Mouse (Mus musculus) limb, embryonic 14.5 days (tissue): ENCODE data around the gene Ano10. TPM values are rescaled to one million over a fixed set of nuclear protein-coding genes. Genes with fewer than 3 reads are reported as not detected.

Experiments
- ATAC-seq: fragments of 200-750 bp; cut with Nextera tagmentation; 2 replicates; pipeline ENCODE4 v1.8.0; 2017; ENCODE audit warnings: low read depth, moderate number of reproducible peaks, moderate TSS enrichment; ENCODE audit not compliant: low FRiP score
- DNase-seq: peaks from one replicate; pipeline ENCODE4 v3.0.0-alpha.2; 2015; ENCODE audit warnings: low spot score
- H3K27ac ChIP-seq: fragments of 300-500 bp; sonication (generic); replicated peaks from 2 replicates; pipeline ENCODE4 v1.5.1; 2014; ENCODE audit warnings: low read depth, mild to moderate bottlenecking, low read length, moderate library complexity, mixed read lengths
- H3K27me3 ChIP-seq: fragments of 300-500 bp; sonication (generic); 2 replicates; pipeline ENCODE4 v1.6.1; 2014; ENCODE audit warnings: low read length, mixed read lengths; ENCODE audit not compliant: control insufficient read depth, insufficient read depth
- H3K36me3 ChIP-seq: fragments of 300-500 bp; sonication (generic); 2 replicates; pipeline ENCODE4 v1.6.1; 2014; ENCODE audit warnings: mild to moderate bottlenecking, low read length, moderate library complexity, mixed read lengths; ENCODE audit not compliant: control insufficient read depth, insufficient read depth
- H3K4me1 ChIP-seq: fragments of 300-500 bp; sonication (generic); 2 replicates; pipeline ENCODE4 v1.6.1; 2014; ENCODE audit warnings: antibody characterized with exemption, low read length, mixed read lengths; ENCODE audit not compliant: control insufficient read depth, insufficient read depth
- H3K4me2 ChIP-seq: fragments of 300-500 bp; sonication (generic); replicated peaks from 2 replicates; pipeline ENCODE4 v1.6.1; 2014; ENCODE audit warnings: low read depth, mild to moderate bottlenecking, low read length, moderate library complexity; ENCODE audit not compliant: severe bottlenecking
- H3K4me3 ChIP-seq: fragments of 300-500 bp; sonication (generic); replicated peaks from 2 replicates; pipeline ENCODE4 v1.5.1; 2014; ENCODE audit warnings: low read length
- H3K9ac ChIP-seq: fragments of 300-500 bp; sonication (generic); 2 replicates; pipeline ENCODE4 v1.6.1; 2014; ENCODE audit warnings: mild to moderate bottlenecking, low read depth, low read length, moderate library complexity; ENCODE audit not compliant: severe bottlenecking
- H3K9me3 ChIP-seq: fragments of 300-500 bp; sonication (generic); 2 replicates; pipeline ENCODE4 v1.6.1; 2016; ENCODE audit warnings: low read length; ENCODE audit not compliant: control insufficient read depth
- POLR2A ChIP-seq: fragments of 200-500 bp; IDR thresholded peaks from 2 replicates; pipeline ENCODE4 v1.8.0; 2012; ENCODE audit warnings: inconsistent platforms, mild to moderate bottlenecking, moderate library complexity, borderline replicate concordance; ENCODE audit not compliant: insufficient read depth, insufficient read length; ENCODE audit errors: extremely low read depth
- WGBS: fragments of 180-500 bp; shearing (Covaris S2); extraction: QIAGEN DNeasy Blood & Tissue Kit; methylation state at CpG from one replicate; pipeline ENCODE4 v1.1.7; 2014; 5-methylcytosine and 5-hydroxymethylcytosine counted together
- microRNA-seq: library from miRNA; unstranded; fragments of <30 nt; microRNA quantifications from one replicate; pipeline ENCODE4, GENCODE M21; 2016
- polyA plus RNA-seq, 2 experiments: library from polyadenylated mRNA; depleted of rRNA in 1 of 2; stranded (reverse) in 1 of 2; unstranded in 1 of 2; fragments of >200 nt; fragmentation: Nextera tagmentation in 1 of 2; extraction: Ambion mirVana in 1 of 2; gene quantifications; 2 replicates each; pipeline versions ENCODE4 v1.2.1 to v1.2.3; 2012 to 2014

Gene Ano10
- polyA plus RNA-seq, 2 experiments = 34.4 to 49.4 TPM

DNA sequence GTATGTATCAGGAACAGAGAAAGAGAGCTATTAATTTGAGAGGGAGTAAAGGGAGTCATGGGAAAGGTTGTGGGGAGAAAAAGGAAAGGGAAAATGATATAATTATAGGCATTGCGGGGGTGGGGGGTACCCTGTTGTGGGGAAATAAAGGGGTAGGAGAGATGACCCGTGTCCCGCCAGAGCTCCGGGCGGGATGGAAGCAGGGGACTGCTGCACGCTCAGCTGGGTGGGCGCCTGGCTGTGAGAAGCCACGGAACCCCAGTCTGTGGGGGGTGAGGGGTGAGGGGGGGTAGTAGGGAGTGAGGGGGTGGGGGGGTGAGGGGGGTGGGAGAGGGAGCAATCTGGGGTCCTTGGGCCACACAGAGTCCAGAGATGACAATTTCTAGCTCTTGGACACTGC lies 167.4 kb downstream of the Ano10 start:
- no peaks in the 10 kb centered on the region for H3K27me3 ChIP-seq
- ATAC-seq (no peak), DNase-seq (no peak)
- no peak overlapping the region for H3K4me2 ChIP-seq
- TF ChIP-seq POLR2A = no peak
- 89% methylated on average over 5 of the region's 8 CpGs for WGBS
- no peak overlapping the region for H3K9ac ChIP-seq
- H3K9me3 ChIP-seq = no peaks in the 10 kb centered on the region
- no peak overlapping the region for H3K4me3 ChIP-seq
- no peaks in the 10 kb centered on the region for H3K36me3 ChIP-seq
- no peaks in the 10 kb centered on the region for H3K4me1 ChIP-seq
- no peak overlapping the region for H3K27ac ChIP-seq

Small RNA genes within 50 kb of the gene (microRNA-seq; reads per million reads assigned to microRNA genes)
- gene Mir8106 = not detected

Other genes starting within 250 kb of the Ano10 start
- 44.8 and 50.1 TPM in 2 replicates for gene Snrk, start 177.2 kb downstream of the Ano10 start, polyA plus RNA-seq (2012; rRNA removed)
- 40.2 and 47.0 TPM in 2 replicates for gene Snrk, start 177.2 kb downstream of the Ano10 start, polyA plus RNA-seq (2014; fragmentation: Nextera tagmentation; extraction: Ambion mirVana)
- 21.8 and 25.1 TPM in 2 replicates for gene Abhd5, start 57.2 kb upstream of the Ano10 start, polyA plus RNA-seq (2012; rRNA removed)
- gene Abhd5, start 57.2 kb upstream of the Ano10 start, polyA plus RNA-seq (2014; fragmentation: Nextera tagmentation; extraction: Ambion mirVana) = 41.1 TPM in 2 replicates